Mouse (Mus musculus) left cerebral cortex, postnatal 10 days (tissue): ENCODE results near the gene Ebf1. TPM values are rescaled to one million over a fixed set of nuclear protein-coding genes. Genes with fewer than 3 reads are reported as not detected.

Experiments
- DNase-seq, 2 experiments: peaks; one replicate each; pipeline ENCODE4 v3.0.0; 2021 to 2022; ENCODE audit warnings: low spot score in 2 of 2, mixed read lengths in 1 of 2; ENCODE audit errors: extremely low spot score in 1 of 2
- intact Hi-C: fragments of 180-260 bp; cut with DNase I; formaldehyde crosslinking; loops from one replicate; pipeline ENCODE4 v1.15.1; 2025
- total RNA-seq, 2 experiments: library from RNA; stranded (reverse); gene quantifications; 2 replicates each; pipeline ENCODE4 v1.2.3; 2021

Gene Ebf1
- total RNA-seq, 2 experiments from 2014 or later: 3.6 to 5.0 TPM

DNA sequence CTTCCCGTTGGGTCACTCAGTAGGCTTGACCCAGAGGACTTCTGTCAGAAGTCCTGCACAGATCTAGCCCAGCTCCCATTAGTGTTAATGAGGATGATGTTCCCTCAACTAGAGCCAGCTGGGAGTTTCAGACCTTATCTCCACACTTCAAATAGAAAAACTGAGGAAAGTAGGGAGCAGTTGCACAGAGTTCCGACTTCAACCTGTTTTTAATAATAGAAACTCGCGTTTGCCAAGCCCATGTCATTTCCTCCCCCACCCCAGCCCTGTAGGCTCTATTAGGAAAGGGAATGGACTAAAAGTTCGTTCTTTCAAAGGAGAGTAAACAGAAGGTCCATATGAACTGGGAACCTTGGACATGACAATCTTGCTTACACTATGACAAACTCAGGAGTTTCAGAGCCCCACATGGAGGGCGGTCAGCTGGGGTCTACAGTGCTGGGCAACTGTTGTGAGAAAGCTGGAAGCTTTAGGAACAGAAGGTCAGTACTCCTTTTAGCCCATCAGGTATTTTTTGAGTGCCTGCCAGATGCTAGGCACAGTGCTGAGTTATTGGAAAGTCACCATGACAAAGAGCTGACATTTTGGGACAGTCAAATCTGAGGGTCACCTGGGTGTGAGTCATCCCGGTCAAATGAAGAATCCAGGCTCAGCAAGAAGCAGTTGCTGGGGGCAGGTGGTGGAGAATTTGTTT, 72.6 kb downstream of the Ebf1 start:
- intact Hi-C loops: no loop called here
- no peak for DNase-seq

DNA sequence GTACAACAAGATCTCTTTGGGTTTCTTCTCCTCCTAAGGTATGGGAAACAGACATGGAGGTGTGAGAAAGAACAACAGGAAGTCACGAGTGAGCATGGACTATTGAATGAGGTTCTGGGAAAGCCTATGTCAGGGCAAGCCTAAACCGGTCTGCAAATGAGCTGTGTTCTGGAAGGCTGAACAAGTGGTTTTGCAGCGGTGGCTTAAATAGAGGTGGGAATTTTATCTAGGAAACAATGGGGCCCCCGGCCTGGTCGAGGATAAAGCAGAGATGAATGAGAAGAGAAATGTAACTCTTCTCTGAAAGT, 73.1 kb downstream of the Ebf1 start:
- intact Hi-C loops: no loop called here
- no peak for DNase-seq

DNA sequence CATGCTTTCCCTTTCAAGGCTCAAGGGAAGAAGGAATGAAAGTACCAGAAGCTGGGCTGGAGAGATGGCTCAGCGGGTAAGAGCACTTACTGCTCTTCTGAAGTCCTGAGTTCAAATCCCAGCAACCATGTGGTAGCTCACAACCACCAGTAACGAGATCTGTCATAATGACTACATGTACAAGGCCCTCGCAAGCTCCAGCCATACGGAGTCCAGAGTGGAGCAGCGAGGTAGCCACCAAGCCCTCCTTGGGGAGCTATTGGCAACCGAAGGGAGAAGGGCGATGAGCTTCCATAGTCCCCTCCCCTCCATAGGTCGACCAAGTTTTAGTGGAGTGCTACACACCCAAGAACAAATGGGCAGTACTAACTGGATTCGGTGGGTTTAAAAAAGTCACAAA, 78.3 kb downstream of the Ebf1 start:
- intact Hi-C loops: no loop called here
- DNase-seq: no peak

DNA sequence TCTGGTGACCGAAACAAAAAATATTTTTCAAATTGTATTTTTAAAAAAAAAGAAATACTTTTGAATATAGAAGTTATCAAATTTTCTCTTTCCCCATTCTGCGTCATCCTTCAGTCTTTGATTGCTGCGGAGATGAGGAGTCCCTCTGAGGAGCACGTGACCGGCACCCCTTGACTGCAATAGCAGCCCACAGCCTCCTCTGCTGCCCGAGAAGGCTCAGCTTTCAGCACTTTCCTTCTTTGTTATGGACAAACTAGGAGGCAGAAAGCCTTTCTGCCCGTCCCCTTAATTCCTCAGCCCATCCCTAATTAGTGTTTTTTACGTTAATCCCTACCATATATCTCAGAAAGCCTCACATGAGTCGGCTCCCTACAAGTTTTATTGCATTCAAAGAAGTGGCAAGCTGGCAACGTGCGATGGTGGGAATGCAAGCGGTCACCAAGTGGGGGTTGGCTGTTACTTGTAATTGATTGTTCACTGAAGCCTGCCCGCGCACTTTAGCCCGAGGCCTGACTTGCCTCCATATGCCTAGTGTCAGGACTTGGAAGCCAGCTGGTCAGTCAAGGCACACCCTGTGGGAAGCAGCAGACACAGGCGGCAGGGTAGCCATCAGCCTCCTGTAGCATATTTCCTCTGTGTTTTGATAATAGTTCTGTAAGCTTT, 79.6 kb downstream of the Ebf1 start:
- DNase-seq: no peak
- intact Hi-C loops: no loop called here

DNA sequence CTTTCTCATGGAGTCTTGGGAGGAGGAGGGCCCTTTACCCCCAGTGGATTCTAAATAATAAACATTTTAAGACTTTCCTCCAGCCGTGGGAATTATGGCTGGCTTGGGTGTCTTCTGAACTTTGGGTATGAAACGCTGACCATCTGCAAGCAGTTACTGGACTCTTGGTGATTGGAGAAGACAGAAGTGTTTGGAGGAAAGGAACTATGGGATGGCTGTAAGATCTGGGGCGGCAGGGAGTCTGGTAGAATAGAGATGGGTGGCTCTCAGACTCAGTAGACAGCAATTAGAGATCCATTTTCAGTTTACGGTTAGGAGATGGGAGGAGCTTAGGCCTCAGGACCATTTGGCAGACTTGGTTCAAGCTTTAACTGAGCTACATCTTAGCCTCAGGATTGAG, 83.1 kb downstream of the Ebf1 start:
- intact Hi-C loops: no loop called here
- no peak for DNase-seq

DNA sequence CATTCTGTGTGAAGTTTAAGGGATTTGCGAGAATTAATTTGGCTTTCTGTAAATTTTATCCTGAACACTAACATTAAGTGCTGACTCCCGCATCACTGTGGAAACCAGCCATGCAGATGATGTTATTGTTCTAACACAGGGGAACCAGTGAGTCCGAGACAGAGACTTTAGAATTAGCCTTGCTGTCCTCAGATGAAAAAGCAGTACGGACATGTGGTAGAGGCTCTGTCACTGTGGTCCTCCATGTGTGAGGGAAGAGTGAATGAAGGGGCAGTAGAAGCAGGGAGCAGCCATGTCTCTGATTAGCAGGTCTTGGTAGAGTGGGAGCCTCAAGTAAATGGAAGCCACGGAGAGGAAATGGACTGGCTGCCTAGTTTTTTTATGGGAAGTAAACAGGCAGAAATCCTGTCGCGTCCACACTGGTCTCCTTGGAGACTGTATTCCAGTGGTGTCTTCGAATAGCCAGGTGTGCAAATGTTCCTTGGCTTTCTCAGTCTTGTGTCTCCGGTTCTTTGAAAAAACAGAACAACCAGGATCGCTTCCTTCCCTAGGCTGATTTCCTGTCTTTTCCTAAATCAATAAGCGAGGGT, 84.2 kb downstream of the Ebf1 start:
- intact Hi-C loops: no loop called here
- no peak for DNase-seq

DNA sequence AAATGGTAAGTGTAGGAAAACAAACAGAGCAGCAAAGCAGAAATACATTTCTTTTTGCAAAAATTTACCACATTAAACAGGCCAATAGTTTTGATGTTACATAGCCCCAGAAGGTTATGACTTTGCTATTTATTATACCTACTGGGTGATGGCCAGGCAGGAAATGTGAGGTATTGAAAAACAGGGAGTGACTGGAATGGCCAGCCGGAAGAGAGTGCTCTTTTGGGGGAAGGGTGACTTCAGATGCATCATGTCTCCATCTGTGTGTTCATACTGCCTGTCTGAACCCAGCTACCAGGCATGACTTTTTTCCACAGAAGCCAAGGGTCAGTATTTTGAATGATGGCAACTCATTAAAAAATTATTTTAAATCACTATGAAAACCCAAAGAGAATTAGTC, 84.7 kb downstream of the Ebf1 start:
- no peak for DNase-seq
- intact Hi-C loops: no loop called here

DNA sequence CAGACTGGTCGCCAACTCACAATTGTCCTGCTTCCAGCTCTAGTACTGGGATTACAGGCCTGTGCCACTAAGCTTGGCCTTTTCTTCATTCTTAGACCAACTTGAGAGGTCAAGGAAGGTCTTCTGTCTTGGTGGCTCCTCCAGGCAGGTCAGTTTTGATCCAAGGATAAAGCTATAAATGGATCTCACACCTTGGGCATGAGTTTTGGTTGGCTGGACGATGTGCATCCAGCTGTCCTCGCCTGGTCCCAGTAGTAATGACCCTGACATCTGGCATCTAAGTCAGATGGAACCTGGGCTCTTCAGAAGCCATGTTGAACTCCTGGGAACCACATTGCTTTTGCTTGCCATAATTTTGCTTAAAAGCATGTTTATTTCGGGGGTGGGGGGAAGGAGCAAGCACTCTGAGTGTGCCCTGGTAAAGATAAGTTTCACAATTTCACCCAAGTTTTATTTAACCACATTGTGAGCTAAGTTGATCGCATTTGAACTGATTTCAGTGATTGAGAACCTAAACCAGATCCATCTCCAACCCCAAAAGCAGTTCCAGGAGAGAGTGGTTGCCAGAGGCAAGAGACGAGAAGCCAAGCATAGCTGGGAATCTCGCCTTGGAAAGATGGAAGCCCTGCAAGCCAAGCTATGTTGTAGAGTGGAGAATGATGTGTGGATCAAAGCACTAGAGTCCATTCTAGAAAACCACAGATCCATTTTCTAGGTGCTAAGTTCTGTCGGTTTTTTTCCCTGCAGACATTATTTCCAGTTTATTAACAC, 85.8 kb downstream of the Ebf1 start:
- intact Hi-C loops: no loop called here
- DNase-seq: no peak

DNA sequence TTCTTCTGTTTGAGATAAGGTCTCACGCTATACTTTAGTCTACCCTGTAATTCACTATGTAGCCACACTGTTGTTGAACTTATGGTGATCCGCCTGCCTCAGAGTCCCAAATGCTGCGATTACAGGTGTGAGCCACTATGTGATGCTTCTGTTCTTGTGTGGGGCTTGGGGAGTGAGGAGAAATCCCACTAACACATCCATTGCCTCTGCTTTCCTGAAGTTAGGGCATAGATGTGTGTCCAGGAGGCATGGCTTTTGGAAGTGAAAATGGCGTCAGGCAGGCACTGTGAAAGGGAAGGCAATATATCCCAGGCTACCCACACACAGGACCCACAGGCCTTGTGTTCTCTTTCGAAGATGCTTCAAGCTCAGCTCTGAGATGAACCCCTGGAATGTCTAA, 86.8 kb downstream of the Ebf1 start:
- no peak for DNase-seq
- intact Hi-C loops: no loop called here

DNA sequence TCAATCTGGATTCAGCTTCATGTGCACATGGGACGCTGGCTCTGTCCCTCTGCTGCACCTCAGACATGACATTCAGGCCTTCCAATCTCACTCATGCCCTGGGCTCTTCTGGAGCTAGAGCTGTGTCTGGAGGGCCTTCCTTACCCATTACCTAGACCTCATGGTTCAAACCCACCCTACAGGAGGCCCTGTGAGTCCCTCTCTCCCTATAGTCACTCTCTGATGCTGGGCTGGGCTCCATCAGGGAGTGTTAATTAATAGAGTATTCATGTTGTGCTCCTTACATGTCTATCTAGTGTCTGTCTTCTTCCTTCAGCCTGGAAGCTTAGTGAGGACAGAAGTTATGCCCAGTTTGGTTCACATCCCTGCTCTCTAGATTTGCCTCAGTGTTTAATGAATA, 88.7 kb downstream of the Ebf1 start:
- intact Hi-C loops: no loop called here
- no peak for DNase-seq

DNA sequence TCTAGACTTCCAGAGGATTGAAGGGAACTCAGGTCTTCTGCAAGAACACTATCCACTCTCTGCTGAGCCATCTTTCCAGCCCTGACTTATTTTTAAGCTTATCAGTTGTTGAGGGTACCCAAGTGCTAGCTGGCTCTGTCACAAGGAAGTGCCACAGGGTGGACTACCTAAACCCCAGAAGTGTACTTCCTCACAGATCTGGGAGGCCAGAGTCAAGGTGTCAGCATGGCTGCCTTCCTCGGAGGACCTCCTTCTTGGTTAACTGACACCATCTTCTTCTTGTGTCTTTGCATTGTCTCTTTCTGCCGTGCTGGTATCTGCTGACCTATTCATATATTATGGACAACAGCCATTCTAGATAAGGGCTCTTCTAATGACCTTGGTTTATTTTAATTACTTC, 89.3 kb downstream of the Ebf1 start:
- intact Hi-C loops: no loop called here

DNA sequence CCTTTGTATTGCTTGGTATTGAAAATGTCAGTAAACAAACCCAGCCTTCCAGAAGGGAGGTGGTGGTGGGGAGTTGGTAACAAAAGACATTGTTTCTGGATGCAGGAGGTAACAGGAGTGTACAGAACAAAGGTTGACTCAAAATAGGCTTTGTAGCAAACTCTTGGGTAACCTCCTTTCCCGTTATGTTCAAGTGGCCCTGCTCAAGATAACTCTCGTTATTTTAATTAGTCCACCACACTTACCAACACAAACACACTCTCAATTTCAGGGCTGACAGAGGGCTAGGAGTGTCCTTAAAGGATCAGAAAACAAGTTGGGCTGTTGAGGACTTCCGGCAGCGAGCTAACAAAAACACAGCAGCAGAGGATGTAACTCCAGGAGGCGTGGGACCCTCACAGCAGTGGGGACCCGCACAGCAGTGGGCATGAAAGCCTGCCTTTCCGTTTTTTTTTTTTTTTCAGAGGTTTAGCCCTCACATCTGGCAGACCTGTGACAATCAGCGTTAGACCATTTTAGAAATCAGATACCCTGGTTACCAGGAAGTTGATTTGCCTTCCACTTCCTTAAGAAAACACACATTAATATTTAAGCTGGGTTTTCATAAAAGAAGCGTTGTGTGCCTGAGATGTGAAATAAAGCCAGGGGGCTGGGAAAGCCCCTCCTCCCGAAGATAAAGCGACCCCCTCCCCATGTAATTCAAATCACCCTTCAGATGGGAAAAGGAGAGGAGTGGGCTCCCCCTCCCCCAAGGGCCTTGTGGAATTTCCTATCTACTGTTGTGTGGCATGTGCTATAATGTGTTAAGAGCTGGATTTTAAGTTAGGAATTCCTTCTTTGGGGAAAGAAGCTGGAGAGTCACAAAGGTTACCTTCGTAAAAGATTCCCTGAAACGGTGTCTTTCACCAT, 90.5 kb downstream of the Ebf1 start:
- intact Hi-C loops: no loop called here

More for the DNA sequence above, 89.3 kb downstream of the Ebf1 start:
- no peak for DNase-seq

DNA sequence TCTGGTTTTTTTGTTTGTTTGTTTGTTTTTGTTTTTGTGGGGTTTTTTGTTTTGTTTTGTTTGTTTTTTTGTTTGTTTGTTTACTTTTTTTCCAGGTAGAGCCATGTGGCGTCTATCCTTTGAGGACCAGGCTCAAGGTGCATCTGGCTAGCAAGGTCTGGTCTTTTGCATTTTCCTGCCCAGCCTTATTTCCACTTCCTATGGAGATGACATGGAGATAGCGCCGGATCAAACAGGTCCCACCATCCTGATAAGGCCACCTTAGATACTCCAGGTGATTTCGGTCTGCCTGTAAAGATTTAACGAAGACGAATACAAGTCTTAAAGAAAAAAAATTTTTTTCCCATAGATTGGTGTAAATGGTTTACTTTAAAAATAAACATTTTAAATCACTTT, 91.2 kb downstream of the Ebf1 start:
- no peak for DNase-seq
- intact Hi-C loops: no loop called here

More for the DNA sequence above, 90.5 kb downstream of the Ebf1 start:
- peak in 1 of 2 experiments; percentile 45 for DNase-seq

DNA sequence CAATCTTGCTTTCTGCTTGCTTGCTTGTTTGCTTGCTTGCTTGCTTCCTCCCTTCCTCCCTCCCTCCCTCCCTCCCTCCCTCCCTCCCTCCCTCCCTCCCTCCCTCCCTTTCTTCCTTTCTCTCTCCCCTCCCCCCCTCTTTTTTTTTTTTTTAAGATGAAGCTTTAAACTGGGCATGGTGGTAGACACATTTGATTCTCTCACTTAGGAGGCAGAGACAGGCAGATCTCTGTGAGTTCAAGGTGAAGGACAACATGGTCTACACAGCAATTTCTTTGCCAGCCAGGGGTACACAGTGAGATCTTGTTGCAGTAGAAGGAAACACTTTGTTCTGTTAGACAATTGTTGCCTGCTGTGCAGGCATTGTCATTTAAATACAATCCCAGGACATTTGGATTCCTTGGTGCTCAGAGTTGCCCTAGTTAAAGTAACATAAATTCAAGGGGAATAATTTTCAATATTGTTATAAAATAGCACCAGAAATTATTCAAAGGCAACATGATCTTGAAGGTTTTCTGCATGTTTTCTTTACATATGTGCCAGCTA, 92.0 kb downstream of the Ebf1 start:
- no peak for DNase-seq
- intact Hi-C loops: no loop called here

DNA sequence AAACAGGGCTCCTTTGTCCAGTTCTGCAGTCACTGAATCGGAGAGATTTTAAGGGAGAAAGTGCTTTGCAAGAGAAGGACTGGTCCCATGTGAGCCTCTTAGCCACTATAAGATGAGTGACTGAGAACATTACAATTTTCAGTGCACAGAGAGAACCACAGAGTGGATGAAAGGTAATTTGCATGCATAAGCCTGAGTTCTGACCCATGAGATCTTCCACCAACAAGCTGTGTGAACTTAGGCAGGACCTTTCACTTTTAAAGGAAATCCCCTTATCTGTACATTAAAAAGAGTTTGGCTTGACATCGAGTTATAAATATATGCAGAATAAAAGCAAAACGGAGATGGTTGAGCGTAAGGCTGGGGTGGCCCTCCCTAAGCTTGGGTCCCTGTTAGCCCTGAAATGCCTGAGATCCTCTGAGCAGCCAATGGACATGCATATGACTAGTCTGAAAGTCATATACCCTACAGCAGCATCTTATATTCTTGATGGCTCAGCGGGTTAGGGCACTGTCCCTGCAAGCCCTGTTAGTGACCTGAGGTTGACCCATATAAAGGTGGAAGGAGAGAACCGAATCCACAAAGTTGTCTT, 92.8 kb downstream of the Ebf1 start:
- DNase-seq: no peak
- intact Hi-C loops: no loop called here

DNA sequence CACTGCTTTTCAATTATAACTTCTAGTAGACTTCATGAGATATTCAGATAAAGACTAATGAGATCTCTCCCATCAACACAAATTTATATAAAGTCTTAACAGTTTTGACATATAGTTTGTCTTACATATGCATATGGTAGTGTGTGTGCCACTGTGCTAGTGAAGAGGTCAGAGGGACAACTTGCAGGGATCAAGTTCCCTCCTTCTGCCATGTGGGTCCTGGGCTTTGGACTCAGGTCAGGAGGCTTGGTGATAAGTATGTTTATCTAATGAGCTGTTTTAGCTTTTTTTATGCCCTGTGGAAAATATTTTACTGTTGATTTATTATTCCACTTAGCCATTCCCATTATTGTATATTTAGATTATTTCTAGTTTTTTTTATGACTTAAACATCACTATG, 93.7 kb downstream of the Ebf1 start:
- DNase-seq: no peak
- intact Hi-C loops: no loop called here

DNA sequence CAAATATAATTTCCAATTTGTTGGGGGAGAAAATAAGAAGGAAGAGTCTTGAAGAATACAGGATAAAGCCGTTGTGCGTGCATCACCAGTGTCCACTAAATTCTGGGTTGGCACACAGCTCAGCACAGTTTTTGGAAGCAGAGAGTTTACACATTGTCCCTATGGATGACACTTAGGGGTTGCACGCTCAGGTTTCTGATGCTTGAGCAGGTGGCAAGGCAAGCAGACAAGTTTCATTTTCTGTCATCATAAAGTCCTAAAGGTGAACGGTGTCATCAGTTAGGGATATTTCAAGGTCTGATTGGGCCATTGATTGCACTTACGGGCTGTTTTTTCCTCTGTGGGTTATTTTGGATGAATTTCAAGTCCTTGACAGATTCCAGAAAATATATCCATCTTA, 97.1 kb downstream of the Ebf1 start:
- intact Hi-C loops: no loop called here
- DNase-seq: no peak

DNA sequence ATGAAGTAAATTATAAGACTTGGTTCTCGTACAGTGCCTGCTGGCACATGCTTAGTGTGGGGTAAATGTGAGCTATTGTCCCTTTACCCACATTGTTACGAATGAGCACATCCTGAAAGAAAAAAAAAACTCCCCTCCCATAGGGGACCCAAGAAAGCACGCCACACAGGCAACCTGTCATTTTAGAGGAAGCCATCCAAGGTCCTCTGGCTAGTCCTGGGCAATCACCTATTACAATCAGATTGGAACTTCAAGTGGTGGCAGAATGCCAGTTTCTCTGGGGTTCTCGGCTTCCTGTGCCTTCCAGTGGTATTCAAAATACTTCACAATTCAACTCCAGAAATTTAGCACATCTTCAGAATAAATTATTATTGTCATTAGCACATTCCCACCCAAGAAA, 98.7 kb downstream of the Ebf1 start:
- DNase-seq: peak in 1 of 2 experiments; percentile 31
- intact Hi-C loops: no loop called here
